Mouse (Mus musculus): ENCODE data around the gene Ngfr. TPM values are rescaled to one million over a fixed set of nuclear protein-coding genes. Genes with fewer than 3 reads are reported as not detected.
"Not testable (repeated sequence)": the region's sequence is repeated elsewhere in the genome, so short reads cannot be mapped to it uniquely, and the experiment has no call there.

The Ngfr gene
- polyA plus RNA-seq, 1 experiment from 2014 or later, result 17.2 TPM

DNA sequence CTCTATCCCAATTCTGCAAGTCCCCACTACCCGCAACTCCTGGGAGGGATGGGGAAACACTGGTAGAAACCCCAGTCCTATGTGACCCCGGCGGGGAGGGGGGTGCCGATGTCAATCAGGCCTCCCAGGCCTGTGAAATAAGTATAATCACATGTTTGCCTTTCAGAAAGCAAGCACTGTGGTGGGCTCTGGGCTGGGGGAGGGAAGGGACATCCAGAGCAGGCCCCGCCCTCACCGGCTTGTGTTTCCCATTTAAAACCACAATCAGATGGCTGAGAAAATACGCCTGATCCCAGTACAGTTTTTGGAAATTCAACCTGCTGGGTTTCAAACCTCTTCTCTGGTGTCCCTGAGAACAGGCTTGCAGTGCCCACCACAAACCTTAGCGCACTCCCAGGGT, 27.2 kb upstream of the Ngfr start:
- H3K4me3 ChIP-seq (replicated peaks), result no peak overlapping the region
- no peaks in the 10 kb centered on the region for H3K9me3 ChIP-seq
- H3K4me1 ChIP-seq (replicated peaks), result peaks cover 22% of the 10 kb centered on the region
- H3K27ac ChIP-seq, result no peak overlapping the region
- no peak for ATAC-seq
- H3K4me2 ChIP-seq (replicated peaks), result no peak overlapping the region
- no peaks in the 10 kb centered on the region for H3K27me3 ChIP-seq
- no peaks in the 10 kb centered on the region for H3K36me3 ChIP-seq
- no peak overlapping the region for H3K9ac ChIP-seq (replicated peaks)
- WGBS, result 90% methylated on average over 8 of the region's 8 CpGs

GRCm38 (mm10) chr11:95611283-95611682, 23.7 kb upstream of the Ngfr start:
- Histone ChIP-seq H3K4me2 (replicated peaks) (no peak overlapping the region), H3K36me3 (no peaks in the 10 kb centered on the region), H3K27me3 (no peaks in the 10 kb centered on the region), H3K9ac (replicated peaks) (no peak overlapping the region), H3K9me3 (no peaks in the 10 kb centered on the region), H3K4me3 (replicated peaks) (no peak overlapping the region), H3K4me1 (replicated peaks) (peaks cover 20% of the 10 kb centered on the region), H3K27ac (no peak overlapping the region)
- 46% methylated on average over 4 of the region's 4 CpGs for WGBS
- ATAC-seq, result no peak

GRCm38 (mm10) chr11:95610391-95610902, 22.9 kb upstream of the Ngfr start:
- 18% methylated on average over 15 of the region's 15 CpGs for WGBS
- H3K9me3 ChIP-seq, result no peaks in the 10 kb centered on the region
- H3K4me1 ChIP-seq (replicated peaks), result peaks cover 20% of the 10 kb centered on the region
- H3K27me3 ChIP-seq, result no peaks in the 10 kb centered on the region
- peak overlapping the region; percentile 12 for H3K9ac ChIP-seq (replicated peaks)
- peak overlapping the region; percentile 17 for H3K4me3 ChIP-seq (replicated peaks)
- H3K4me2 ChIP-seq (replicated peaks), result peak overlapping the region; percentile 44
- ATAC-seq, result peak; percentile 17; the same call in 1 of the 2 replicates
- no peaks in the 10 kb centered on the region for H3K36me3 ChIP-seq
- 0 out of 2 replicates have a peak overlapping the region, but pooled peaks have one; percentile 0 for H3K27ac ChIP-seq

DNA sequence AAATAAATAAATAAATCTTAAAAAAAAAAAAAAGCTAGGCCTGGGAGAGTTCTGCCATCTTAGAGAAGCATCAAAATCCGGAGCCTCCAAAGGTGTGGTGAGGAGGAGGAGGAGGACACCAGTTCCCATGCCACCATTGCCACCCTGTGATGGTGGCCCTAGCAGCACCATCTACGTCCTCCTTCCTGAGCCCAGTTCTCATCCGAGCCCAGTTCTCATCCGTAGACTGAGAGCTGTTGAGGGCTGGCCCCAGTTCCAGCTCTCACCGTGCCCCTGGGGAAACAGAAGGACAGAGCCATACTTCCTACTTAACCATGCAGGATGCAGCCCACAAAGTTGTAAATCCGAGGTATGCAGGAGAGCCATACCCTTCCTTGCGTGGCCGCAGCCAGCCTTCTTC, 22.4 kb upstream of the Ngfr start:
- no peak overlapping the region for H3K27ac ChIP-seq
- H3K4me3 ChIP-seq (replicated peaks), result peak overlapping the region; percentile 17
- H3K4me1 ChIP-seq (replicated peaks), result peaks cover 20% of the 10 kb centered on the region
- no peaks in the 10 kb centered on the region for H3K9me3 ChIP-seq
- 0 out of 2 replicates have a peak overlapping the region, but pooled peaks have one; percentile 12 for H3K9ac ChIP-seq (replicated peaks)
- WGBS, result 51% methylated on average over 8 of the region's 8 CpGs
- no peak; the same call in 1 of the 2 replicates for ATAC-seq
- peak overlapping the region; percentile 44 for H3K4me2 ChIP-seq (replicated peaks)
- H3K27me3 ChIP-seq, result no peaks in the 10 kb centered on the region
- no peaks in the 10 kb centered on the region for H3K36me3 ChIP-seq

DNA sequence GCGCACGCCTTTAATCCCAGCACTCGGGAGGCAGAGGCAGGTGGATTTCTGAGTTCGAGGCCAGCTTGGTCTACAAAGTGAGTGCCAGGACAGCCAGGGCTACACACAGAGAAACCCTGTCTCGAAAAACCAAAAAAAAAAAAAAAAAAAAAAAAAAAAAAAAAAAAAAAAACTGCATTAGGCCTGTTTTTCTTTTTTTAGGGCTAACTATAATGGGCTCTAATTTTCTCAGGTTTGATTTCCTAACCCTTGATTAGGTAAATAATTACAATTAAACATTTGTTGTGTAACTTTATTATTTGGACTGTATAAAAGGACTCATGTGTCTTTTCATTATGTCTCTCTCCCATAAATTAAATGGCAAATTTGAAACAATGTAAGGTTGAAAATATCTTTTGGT, 19.8 kb upstream of the Ngfr start:
- H3K4me3 ChIP-seq (replicated peaks); H3K9ac ChIP-seq (replicated peaks); H3K4me2 ChIP-seq (replicated peaks); H3K9me3 ChIP-seq; H3K27me3 ChIP-seq; ATAC-seq; H3K27ac ChIP-seq; H3K36me3 ChIP-seq: not testable (repeated sequence)
- whole genome bisulfite sequencing, result 96% methylated on average over 4 of the region's 5 CpGs
- peaks cover 20% of the 10 kb centered on the region for H3K4me1 ChIP-seq (replicated peaks)

DNA sequence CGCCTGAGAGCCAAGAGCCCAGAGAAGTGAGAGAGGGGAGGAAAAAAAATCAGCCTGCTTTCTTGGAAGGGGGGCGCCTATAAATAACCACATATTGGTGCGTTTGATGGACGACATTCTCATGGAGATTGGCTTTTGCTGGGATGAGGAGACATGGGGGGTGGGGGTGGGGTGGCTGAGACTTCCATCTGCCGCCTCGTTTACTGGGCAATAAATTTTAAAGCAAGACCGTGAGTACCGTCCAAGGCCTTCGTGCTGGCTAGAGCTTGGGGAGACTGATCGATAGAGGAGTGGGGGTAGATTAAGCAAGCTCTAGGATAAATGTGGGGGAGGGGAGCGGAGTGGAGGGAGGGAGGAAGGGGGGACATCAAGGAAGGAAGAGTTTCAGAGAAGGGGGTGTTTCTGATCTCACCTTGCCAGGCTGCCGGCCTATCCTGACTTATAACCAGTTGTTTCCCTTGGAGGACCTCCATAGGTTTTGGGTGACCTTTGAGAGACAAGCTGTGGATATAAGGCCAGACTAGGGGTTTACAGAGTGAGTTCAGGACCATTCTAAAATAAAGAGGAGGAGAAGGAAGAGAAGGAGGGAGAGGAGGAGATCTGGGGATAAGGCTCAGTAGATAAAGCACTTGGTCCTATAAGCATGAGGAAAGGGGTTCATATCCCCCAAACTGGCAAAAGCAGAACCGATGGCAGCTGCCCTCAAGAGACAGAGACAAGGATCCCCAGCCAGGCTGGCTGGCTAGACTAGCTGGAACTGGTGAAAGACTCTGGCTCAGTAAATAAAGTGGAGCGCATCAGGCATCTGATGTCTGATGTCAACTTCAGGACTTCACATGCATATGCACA, 10.9 kb upstream of the Ngfr start:
- ATAC-seq, result no peak
- H3K4me1 ChIP-seq (replicated peaks), result peaks cover 32% of the 10 kb centered on the region
- 28% methylated on average over 14 of the region's 14 CpGs for WGBS
- H3K27ac ChIP-seq, result no peak overlapping the region
- H3K27me3 ChIP-seq, result peaks cover 57% of the 10 kb centered on the region
- H3K9ac ChIP-seq (replicated peaks), result no peak overlapping the region
- no peak overlapping the region for H3K4me2 ChIP-seq (replicated peaks)
- peaks cover 4% of the 10 kb centered on the region; the same call in 1 of the 2 replicates for H3K9me3 ChIP-seq
- H3K4me3 ChIP-seq (replicated peaks), result no peak overlapping the region
- no peaks in the 10 kb centered on the region for H3K36me3 ChIP-seq

- ATAC-seq, result no peak
- no peak overlapping the region for H3K4me2 ChIP-seq (replicated peaks)
- WGBS, result 28% methylated on average over 13 of the region's 13 CpGs
- H3K4me1 ChIP-seq (replicated peaks), result peaks cover 32% of the 10 kb centered on the region
- H3K9me3 ChIP-seq, result peaks cover 4% of the 10 kb centered on the region; the same call in 1 of the 2 replicates
- H3K36me3 ChIP-seq, result no peaks in the 10 kb centered on the region
- H3K27ac ChIP-seq, result no peak overlapping the region
- no peak overlapping the region for H3K9ac ChIP-seq (replicated peaks)
- peaks cover 62% of the 10 kb centered on the region for H3K27me3 ChIP-seq
- H3K4me3 ChIP-seq (replicated peaks), result no peak overlapping the region
Observed at GRCm38 (mm10) chr11:95597741-95598140, 10.2 kb upstream of the Ngfr start.

GRCm38 (mm10) chr11:95596704-95597103, 9.2 kb upstream of the Ngfr start:
- H3K9me3 ChIP-seq, result no peaks in the 10 kb centered on the region
- ATAC-seq, result no peak
- WGBS, result 40% methylated on average over 11 of the region's 11 CpGs
- no peak overlapping the region for H3K4me3 ChIP-seq (replicated peaks)
- H3K4me1 ChIP-seq (replicated peaks), result peaks cover 32% of the 10 kb centered on the region
- no peak overlapping the region for H3K27ac ChIP-seq
- H3K36me3 ChIP-seq, result no peaks in the 10 kb centered on the region
- peaks cover 72% of the 10 kb centered on the region for H3K27me3 ChIP-seq
- H3K9ac ChIP-seq (replicated peaks), result no peak overlapping the region
- no peak overlapping the region for H3K4me2 ChIP-seq (replicated peaks)

DNA sequence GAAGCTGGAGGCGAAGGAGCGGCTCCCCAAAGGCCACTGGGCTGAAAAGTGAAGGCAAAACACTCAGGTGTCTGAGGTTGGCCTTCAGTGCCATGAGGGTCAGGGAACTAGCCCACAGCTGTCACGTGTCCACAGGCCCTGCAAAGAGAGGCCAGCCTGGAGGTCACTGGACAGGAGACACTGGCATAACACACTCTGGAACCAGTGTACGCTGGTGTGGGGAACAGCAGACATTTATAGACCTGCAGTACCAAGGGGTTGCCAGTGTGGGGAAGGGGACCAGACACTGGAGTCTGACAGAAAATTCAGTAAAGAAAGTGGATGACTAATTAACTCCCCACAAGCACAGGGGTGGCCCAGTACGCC, 8.6 kb upstream of the Ngfr start:
- no peak overlapping the region for H3K27ac ChIP-seq
- H3K4me3 ChIP-seq (replicated peaks), result no peak overlapping the region
- peaks cover 32% of the 10 kb centered on the region for H3K4me1 ChIP-seq (replicated peaks)
- ATAC-seq, result no peak
- WGBS, result 32% methylated on average over 5 of the region's 5 CpGs
- no peak overlapping the region for H3K9ac ChIP-seq (replicated peaks)
- no peaks in the 10 kb centered on the region for H3K9me3 ChIP-seq
- H3K4me2 ChIP-seq (replicated peaks), result no peak overlapping the region
- peaks cover 76% of the 10 kb centered on the region for H3K27me3 ChIP-seq
- no peaks in the 10 kb centered on the region for H3K36me3 ChIP-seq

- H3K27ac ChIP-seq, result no peak overlapping the region
- no peak for ATAC-seq
Observed at GRCm38 (mm10) chr11:95595438-95596149, 8.1 kb upstream of the Ngfr start.

GRCm38 (mm10) chr11:95594686-95595212, 7.2 kb upstream of the Ngfr start:
- no peak overlapping the region for H3K9ac ChIP-seq (replicated peaks)
- no peak overlapping the region for H3K4me3 ChIP-seq (replicated peaks)
- no peaks in the 10 kb centered on the region for H3K36me3 ChIP-seq
- ATAC-seq, result no peak
- H3K4me1 ChIP-seq (replicated peaks), result peaks cover 32% of the 10 kb centered on the region
- H3K27me3 ChIP-seq, result peaks cover 78% of the 10 kb centered on the region
- H3K9me3 ChIP-seq, result no peaks in the 10 kb centered on the region
- H3K27ac ChIP-seq, result no peak overlapping the region
- no peak overlapping the region for H3K4me2 ChIP-seq (replicated peaks)
- WGBS, result 12% methylated on average over 13 of the region's 13 CpGs

More at GRCm38 (mm10) chr11:95595438-95596149, 8.1 kb upstream of the Ngfr start:
- H3K36me3 ChIP-seq, result no peaks in the 10 kb centered on the region
- peaks cover 79% of the 10 kb centered on the region for H3K27me3 ChIP-seq
- H3K4me3 ChIP-seq (replicated peaks), result no peak overlapping the region
- no peaks in the 10 kb centered on the region for H3K9me3 ChIP-seq
- no peak overlapping the region for H3K9ac ChIP-seq (replicated peaks)
- no peak overlapping the region for H3K4me2 ChIP-seq (replicated peaks)
- 18% methylated on average over 10 of the region's 10 CpGs for WGBS
- peaks cover 32% of the 10 kb centered on the region for H3K4me1 ChIP-seq (replicated peaks)

GRCm38 (mm10) chr11:95593501-95593900, 6.0 kb upstream of the Ngfr start:
- Histone ChIP-seq H3K9ac (replicated peaks) (no peak overlapping the region), H3K4me1 (replicated peaks) (peaks cover 32% of the 10 kb centered on the region), H3K27ac (no peak overlapping the region), H3K27me3 (peaks cover 78% of the 10 kb centered on the region), H3K4me3 (replicated peaks) (no peak overlapping the region), H3K9me3 (no peaks in the 10 kb centered on the region), H3K36me3 (no peaks in the 10 kb centered on the region), H3K4me2 (replicated peaks) (no peak overlapping the region)
- no peak for ATAC-seq
- 84% methylated on average over 5 of the region's 5 CpGs for WGBS
